Mouse (Mus musculus): ENCODE measurements around the gene Ccr10. TPM values are rescaled to one million over a fixed set of nuclear protein-coding genes. Genes with fewer than 3 reads are reported as not detected.
A peak's percentile ranks its signal among the peaks of the same experiment; 100 is the strongest.

The Ccr10 gene
- polyA plus RNA-seq, 1 experiment from 2014 or later: 0.23 TPM

GRCm38 (mm10) chr11:101155728-101156371 lies 19.4 kb downstream of the Ccr10 start, which contains the start of gene Tubg2:
Tubg2 (plus strand) TSS chr11:101155907.
- 2% methylated on average over 36 of the region's 36 CpGs for WGBS
- ATAC-seq (replicated peaks; ENCODE audit: low FRiP score, low TSS enrichment, low read depth) (peak; percentile 61), DNase-seq (ENCODE audit: low spot score) (peak; percentile 75)
- H3K9ac ChIP-seq (ENCODE audit: low read length): peak within 1 kb of the TSS; percentile 47
- peaks cover 5% of the 10 kb centered on the region; the same call in 1 of the 2 replicates for H3K4me1 ChIP-seq (replicated peaks; ENCODE audit: control insufficient read depth, insufficient read depth, low read length)
- H3K36me3 ChIP-seq (ENCODE audit: control insufficient read depth, insufficient read depth, low read length): no peaks in the 10 kb centered on the region
- H3K4me2 ChIP-seq (ENCODE audit: low read length): peak within 1 kb of the TSS; percentile 73
- peak within 1 kb of the TSS; percentile 28 for H3K4me3 ChIP-seq (ENCODE audit: low read depth, low read length)
- H3K27me3 ChIP-seq (replicated peaks; ENCODE audit: control insufficient read depth, insufficient read depth, low read length): no peaks in the 10 kb centered on the region
- H3K9me3 ChIP-seq (ENCODE audit: control insufficient read depth, low read length): no peaks in the 10 kb centered on the region
- peak within 1 kb of the TSS; percentile 66 for H3K27ac ChIP-seq (ENCODE audit: low read depth)

- Histone ChIP-seq H3K36me3 (ENCODE audit: control insufficient read depth, insufficient read depth, low read length) (no peaks in the 10 kb centered on the region), H3K27ac (ENCODE audit: low read depth) (no peak overlapping the region), H3K4me2 (ENCODE audit: low read length) (peak overlapping the region; percentile 73; the same call in 1 of the 2 replicates), H3K9me3 (ENCODE audit: control insufficient read depth, low read length) (no peaks in the 10 kb centered on the region), H3K9ac (ENCODE audit: low read length) (no peak overlapping the region), H3K4me3 (ENCODE audit: low read depth, low read length) (no peak overlapping the region), H3K4me1 (replicated peaks; ENCODE audit: control insufficient read depth, insufficient read depth, low read length) (peaks cover 5% of the 10 kb centered on the region; the same call in 1 of the 2 replicates), H3K27me3 (replicated peaks; ENCODE audit: control insufficient read depth, insufficient read depth, low read length) (no peaks in the 10 kb centered on the region)
- DNase-seq (ENCODE audit: low spot score) (no peak), ATAC-seq (replicated peaks; ENCODE audit: low FRiP score, low TSS enrichment, low read depth) (no peak)
- WGBS: 59% methylated on average over 6 of the region's 6 CpGs
Observed at GRCm38 (mm10) chr11:101155151-101155550, 20.1 kb downstream of the Ccr10 start.

- Histone ChIP-seq H3K27ac (ENCODE audit: low read depth) (no peak overlapping the region), H3K4me2 (ENCODE audit: low read length) (no peak overlapping the region), H3K27me3 (replicated peaks; ENCODE audit: control insufficient read depth, insufficient read depth, low read length) (no peaks in the 10 kb centered on the region), H3K9me3 (ENCODE audit: control insufficient read depth, low read length) (no peaks in the 10 kb centered on the region), H3K36me3 (ENCODE audit: control insufficient read depth, insufficient read depth, low read length) (no peaks in the 10 kb centered on the region), H3K4me3 (ENCODE audit: low read depth, low read length) (no peak overlapping the region), H3K4me1 (replicated peaks; ENCODE audit: control insufficient read depth, insufficient read depth, low read length) (peaks cover 10% of the 10 kb centered on the region), H3K9ac (ENCODE audit: low read length) (no peak overlapping the region)
- no peak for DNase-seq (ENCODE audit: low spot score)
- no peak for ATAC-seq (replicated peaks; ENCODE audit: low FRiP score, low TSS enrichment, low read depth)
Observed at GRCm38 (mm10) chr11:101154648-101155047, 20.6 kb downstream of the Ccr10 start.

- ATAC-seq (replicated peaks; ENCODE audit: low FRiP score, low TSS enrichment, low read depth): no peak; the same call in 1 of the 2 replicates
- H3K4me3 ChIP-seq (ENCODE audit: low read depth, low read length): no peak overlapping the region
- 61% methylated on average over 1 of the region's 1 CpGs for WGBS
- H3K9me3 ChIP-seq (ENCODE audit: control insufficient read depth, low read length): no peaks in the 10 kb centered on the region
- no peak for DNase-seq (ENCODE audit: low spot score)
- H3K36me3 ChIP-seq (ENCODE audit: control insufficient read depth, insufficient read depth, low read length): no peaks in the 10 kb centered on the region
- H3K27ac ChIP-seq (ENCODE audit: low read depth): no peak overlapping the region
- H3K9ac ChIP-seq (ENCODE audit: low read length): no peak overlapping the region
- H3K4me1 ChIP-seq (replicated peaks; ENCODE audit: control insufficient read depth, insufficient read depth, low read length): peaks cover 25% of the 10 kb centered on the region
- H3K27me3 ChIP-seq (replicated peaks; ENCODE audit: control insufficient read depth, insufficient read depth, low read length): no peaks in the 10 kb centered on the region
- no peak overlapping the region for H3K4me2 ChIP-seq (ENCODE audit: low read length)
Observed at GRCm38 (mm10) chr11:101152825-101153224, 22.4 kb downstream of the Ccr10 start.

GRCm38 (mm10) chr11:101151063-101151462 lies 24.2 kb downstream of the Ccr10 start:
- H3K36me3 ChIP-seq (ENCODE audit: control insufficient read depth, insufficient read depth, low read length): no peaks in the 10 kb centered on the region
- H3K4me3 ChIP-seq (ENCODE audit: low read depth, low read length): no peak overlapping the region
- H3K4me2 ChIP-seq (ENCODE audit: low read length): no peak overlapping the region
- no peak overlapping the region for H3K9ac ChIP-seq (ENCODE audit: low read length)
- H3K4me1 ChIP-seq (replicated peaks; ENCODE audit: control insufficient read depth, insufficient read depth, low read length): peaks cover 21% of the 10 kb centered on the region
- 59% methylated on average over 2 of the region's 2 CpGs for WGBS
- DNase-seq (ENCODE audit: low spot score) (no peak), ATAC-seq (replicated peaks; ENCODE audit: low FRiP score, low TSS enrichment, low read depth) (no peak)
- H3K9me3 ChIP-seq (ENCODE audit: control insufficient read depth, low read length): no peaks in the 10 kb centered on the region
- H3K27ac ChIP-seq (ENCODE audit: low read depth): no peak overlapping the region
- H3K27me3 ChIP-seq (replicated peaks; ENCODE audit: control insufficient read depth, insufficient read depth, low read length): no peaks in the 10 kb centered on the region

- no peak overlapping the region for H3K4me3 ChIP-seq (ENCODE audit: low read depth, low read length)
- peak; percentile 58 for ATAC-seq (replicated peaks; ENCODE audit: low FRiP score, low TSS enrichment, low read depth)
- H3K9me3 ChIP-seq (ENCODE audit: control insufficient read depth, low read length): no peaks in the 10 kb centered on the region
- H3K4me1 ChIP-seq (replicated peaks; ENCODE audit: control insufficient read depth, insufficient read depth, low read length): peaks cover 19% of the 10 kb centered on the region
- 13% methylated on average over 9 of the region's 9 CpGs for WGBS
- H3K9ac ChIP-seq (ENCODE audit: low read length): no peak overlapping the region
- peak overlapping the region; percentile 88 for H3K27ac ChIP-seq (ENCODE audit: low read depth)
- H3K36me3 ChIP-seq (ENCODE audit: control insufficient read depth, insufficient read depth, low read length): no peaks in the 10 kb centered on the region
- peak; percentile 73 for DNase-seq (ENCODE audit: low spot score)
- H3K27me3 ChIP-seq (replicated peaks; ENCODE audit: control insufficient read depth, insufficient read depth, low read length): no peaks in the 10 kb centered on the region
- peak overlapping the region; percentile 9; the same call in 1 of the 2 replicates for H3K4me2 ChIP-seq (ENCODE audit: low read length)
Observed at GRCm38 (mm10) chr11:101149178-101150105, 25.8 kb downstream of the Ccr10 start.

GRCm38 (mm10) chr11:101148751-101149150 lies 26.5 kb downstream of the Ccr10 start:
- WGBS: 54% methylated on average over 10 of the region's 10 CpGs
- H3K9ac ChIP-seq (ENCODE audit: low read length): no peak overlapping the region
- H3K4me2 ChIP-seq (ENCODE audit: low read length): peak overlapping the region; percentile 9; the same call in 1 of the 2 replicates

GRCm38 (mm10) chr11:101146377-101146776 lies 28.9 kb downstream of the Ccr10 start:
- DNase-seq (ENCODE audit: low spot score) (no peak), ATAC-seq (replicated peaks; ENCODE audit: low FRiP score, low TSS enrichment, low read depth) (no peak)
- no peaks in the 10 kb centered on the region for H3K27me3 ChIP-seq (replicated peaks; ENCODE audit: control insufficient read depth, insufficient read depth, low read length)
- H3K9ac ChIP-seq (ENCODE audit: low read length): no peak overlapping the region
- H3K36me3 ChIP-seq (ENCODE audit: control insufficient read depth, insufficient read depth, low read length): no peaks in the 10 kb centered on the region
- H3K4me2 ChIP-seq (ENCODE audit: low read length): no peak overlapping the region
- H3K4me1 ChIP-seq (replicated peaks; ENCODE audit: control insufficient read depth, insufficient read depth, low read length): peaks cover 23% of the 10 kb centered on the region
- no peak overlapping the region for H3K27ac ChIP-seq (ENCODE audit: low read depth)
- no peak overlapping the region for H3K4me3 ChIP-seq (ENCODE audit: low read depth, low read length)
- no peaks in the 10 kb centered on the region for H3K9me3 ChIP-seq (ENCODE audit: control insufficient read depth, low read length)
- WGBS: 41% methylated on average over 10 of the region's 10 CpGs

More at GRCm38 (mm10) chr11:101148751-101149150, 26.5 kb downstream of the Ccr10 start:
- Histone ChIP-seq H3K27me3 (replicated peaks; ENCODE audit: control insufficient read depth, insufficient read depth, low read length) (no peaks in the 10 kb centered on the region), H3K4me3 (ENCODE audit: low read depth, low read length) (no peak overlapping the region), H3K36me3 (ENCODE audit: control insufficient read depth, insufficient read depth, low read length) (no peaks in the 10 kb centered on the region), H3K27ac (ENCODE audit: low read depth) (peak overlapping the region; percentile 88), H3K9me3 (ENCODE audit: control insufficient read depth, low read length) (no peaks in the 10 kb centered on the region), H3K4me1 (replicated peaks; ENCODE audit: control insufficient read depth, insufficient read depth, low read length) (peaks cover 22% of the 10 kb centered on the region)
- DNase-seq (ENCODE audit: low spot score) (no peak), ATAC-seq (replicated peaks; ENCODE audit: low FRiP score, low TSS enrichment, low read depth) (peak; percentile 21; the same call in 1 of the 2 replicates)

All from intestine, embryonic 14.5 days (tissue).